Mouse (Mus musculus) ZHBTc4 (cell line): ENCODE data around the gene Pa2g4.
"Not testable (repeated sequence)": the region's sequence is repeated elsewhere in the genome, so short reads cannot be mapped to it uniquely, and the experiment has no call there.

Experiments used
- DNase-seq: peaks from one replicate; pipeline ENCODE4 v3.0.0-alpha.2; 2011; ENCODE audit warnings: low read depth, low spot score

The Pa2g4 gene

GRCm38 (mm10) chr10:128565788-128566531 is at the start of gene Pa2g4:
TSS of gene Pa2g4 (minus strand) at chr10:128565987.
- peak; percentile 100 for DNase-seq

- no peak for DNase-seq
These were observed 49.1 kb upstream of the Pa2g4 start for GRCm38 (mm10) chr10:128614934-128615333.

GRCm38 (mm10) chr10:128613820-128614219 is 48.0 kb upstream of the Pa2g4 start:
- DNase-seq, result not testable (repeated sequence)

- no peak for DNase-seq
These were observed 47.3 kb upstream of the Pa2g4 start for GRCm38 (mm10) chr10:128613154-128613440.

- peak; percentile 86 for DNase-seq
These were observed 46.8 kb upstream of the Pa2g4 start for GRCm38 (mm10) chr10:128612433-128613153.

GRCm38 (mm10) chr10:128606483-128606882 is 40.7 kb upstream of the Pa2g4 start:
- peak; percentile 94 for DNase-seq

GRCm38 (mm10) chr10:128602470-128603128 is 36.8 kb upstream of the Pa2g4 start:
- no peak for DNase-seq

- peak; percentile 70 for DNase-seq
These were observed 35.7 kb upstream of the Pa2g4 start for GRCm38 (mm10) chr10:128601499-128601898.

- DNase-seq, result no peak
These were observed 32.7 kb upstream of the Pa2g4 start for GRCm38 (mm10) chr10:128598476-128598875.

GRCm38 (mm10) chr10:128592797-128593196 is 27.0 kb upstream of the Pa2g4 start:
- DNase-seq, result no peak

GRCm38 (mm10) chr10:128591436-128591835 is 25.6 kb upstream of the Pa2g4 start:
- DNase-seq, result no peak

GRCm38 (mm10) chr10:128590193-128590690 is 24.5 kb upstream of the Pa2g4 start:
- DNase-seq, result peak; percentile 92

GRCm38 (mm10) chr10:128589464-128590192 is 23.8 kb upstream of the Pa2g4 start, which contains the start of gene Erbb3:
TSS of gene Erbb3 (minus strand) at chr10:128589652.
- peak; percentile 87 for DNase-seq

GRCm38 (mm10) chr10:128588775-128589463 is 23.1 kb upstream of the Pa2g4 start:
- no peak for DNase-seq

- DNase-seq, result no peak
These were observed 22.3 kb upstream of the Pa2g4 start for GRCm38 (mm10) chr10:128588136-128588535.

- no peak for DNase-seq
These were observed 21.9 kb upstream of the Pa2g4 start for GRCm38 (mm10) chr10:128587697-128588096.

- DNase-seq, result no peak
These were observed 21.3 kb upstream of the Pa2g4 start for GRCm38 (mm10) chr10:128587120-128587519.

- no peak for DNase-seq
These were observed 20.8 kb upstream of the Pa2g4 start for GRCm38 (mm10) chr10:128586546-128586945.

- peak; percentile 92 for DNase-seq
These were observed 18.6 kb upstream of the Pa2g4 start for GRCm38 (mm10) chr10:128584386-128584785.

GRCm38 (mm10) chr10:128583644-128584043 is 17.9 kb upstream of the Pa2g4 start:
- DNase-seq, result peak; percentile 58

- DNase-seq, result no peak
These were observed 13.9 kb upstream of the Pa2g4 start for GRCm38 (mm10) chr10:128579731-128580130.
